Mouse (Mus musculus): ENCODE data around the gene Lst1.

GRCm38 (mm10) chr17:35234903-35235302 lies 46.7 kb upstream of the Lst1 start:
- no peak for TF ChIP-seq CTCF (IDR thresholded peaks at IDR 0.05; ENCODE audit: low read depth)
- no peak for TF ChIP-seq EP300 (IDR thresholded peaks at IDR 0.05; ENCODE audit: low read depth)

Data from liver, embryonic 14.5 days (tissue).